Mouse (Mus musculus) liver, embryonic 12.5 days (tissue): ENCODE measurements around the gene Mfsd4b3. TPM values are rescaled to one million over a fixed set of nuclear protein-coding genes. Genes with fewer than 3 reads are reported as not detected.

Experiments used
- ATAC-seq: fragments of 200-750 bp; cut with Nextera tagmentation; 2 replicates; pipeline ENCODE4 v1.8.0; 2017; ENCODE audit warnings: moderate number of reproducible peaks, mild to moderate bottlenecking, moderate library complexity
- H3K27ac ChIP-seq: fragments of 300-500 bp; sonication (generic); 2 replicates; pipeline ENCODE4 v1.5.1; 2016; ENCODE audit warnings: mild to moderate bottlenecking
- H3K27me3 ChIP-seq: fragments of 300-500 bp; sonication (generic); replicated peaks from 2 replicates; pipeline ENCODE4 v1.6.1; 2016; ENCODE audit warnings: mild to moderate bottlenecking, moderate library complexity
- H3K36me3 ChIP-seq: fragments of 300-500 bp; sonication (generic); 2 replicates; pipeline ENCODE4 v1.6.1; 2016; ENCODE audit warnings: mild to moderate bottlenecking, moderate library complexity
- H3K4me1 ChIP-seq: fragments of 300-500 bp; sonication (generic); 2 replicates; pipeline ENCODE4 v1.6.1; 2016
- H3K4me2 ChIP-seq: fragments of 300-500 bp; sonication (generic); 2 replicates; pipeline ENCODE4 v1.6.1; 2016; ENCODE audit warnings: mild to moderate bottlenecking, moderate library complexity
- H3K4me3 ChIP-seq: fragments of 300-500 bp; sonication (generic); 2 replicates; pipeline ENCODE4 v1.5.1; 2016; ENCODE audit warnings: mild to moderate bottlenecking, moderate library complexity
- H3K9ac ChIP-seq: fragments of 300-500 bp; sonication (generic); 2 replicates; pipeline ENCODE4 v1.6.1; 2016; ENCODE audit warnings: mild to moderate bottlenecking, moderate library complexity
- H3K9me3 ChIP-seq: fragments of 300-500 bp; sonication (generic); replicated peaks from 2 replicates; pipeline ENCODE4 v1.6.1; 2016; ENCODE audit warnings: mild to moderate bottlenecking, moderate library complexity
- WGBS: fragments of 180-500 bp; shearing (Covaris S2); methylation state at CpG from one replicate; pipeline ENCODE4 v1.1.7; 2016; ENCODE audit not compliant: insufficient replicate concordance; 5-methylcytosine and 5-hydroxymethylcytosine counted together
- polyA plus RNA-seq: library from polyadenylated mRNA; unstranded; fragments of >200 nt; fragmentation: Nextera tagmentation; extraction: Ambion mirVana; gene quantifications from 2 replicates; pipeline ENCODE4 v1.2.1, GENCODE M21; 2016

Gene Mfsd4b3
- polyA plus RNA-seq, 1 experiment from 2014 or later = 1.1 TPM

- Histone ChIP-seq H3K9me3 (no peaks in the 10 kb centered on the region), H3K36me3 (no peaks in the 10 kb centered on the region), H3K4me1 (no peaks in the 10 kb centered on the region), H3K4me2 (no peak overlapping the region), H3K4me3 (no peak overlapping the region), H3K27me3 (no peaks in the 10 kb centered on the region; the same call in 1 of the 2 replicates), H3K9ac (no peak overlapping the region), H3K27ac (no peak overlapping the region)
- ATAC-seq = no peak
These were observed 47.3 kb downstream of the Mfsd4b3 start for GRCm38 (mm10) chr10:39912616-39913015.

- Histone ChIP-seq H3K27me3 (no peaks in the 10 kb centered on the region; the same call in 1 of the 2 replicates), H3K4me1 (no peaks in the 10 kb centered on the region), H3K4me2 (no peak overlapping the region), H3K27ac (no peak overlapping the region), H3K9me3 (no peaks in the 10 kb centered on the region), H3K4me3 (no peak overlapping the region), H3K36me3 (no peaks in the 10 kb centered on the region), H3K9ac (no peak overlapping the region)
- ATAC-seq = no peak
- 54% methylated on average over 13 of the region's 13 CpGs for WGBS
These were observed 51.0 kb downstream of the Mfsd4b3 start for GRCm38 (mm10) chr10:39908768-39909441.

- 68% methylated on average over 10 of the region's 10 CpGs for WGBS
- Histone ChIP-seq H3K27ac (no peak overlapping the region), H3K36me3 (no peaks in the 10 kb centered on the region), H3K27me3 (no peaks in the 10 kb centered on the region; the same call in 1 of the 2 replicates), H3K4me1 (no peaks in the 10 kb centered on the region), H3K9me3 (no peaks in the 10 kb centered on the region), H3K9ac (no peak overlapping the region), H3K4me3 (no peak overlapping the region), H3K4me2 (no peak overlapping the region)
- ATAC-seq = no peak
These were observed 52.9 kb downstream of the Mfsd4b3 start for GRCm38 (mm10) chr10:39906799-39907658.

- Histone ChIP-seq H3K4me3 (no peak overlapping the region), H3K27me3 (no peaks in the 10 kb centered on the region; the same call in 1 of the 2 replicates), H3K36me3 (no peaks in the 10 kb centered on the region), H3K9ac (no peak overlapping the region), H3K27ac (no peak overlapping the region), H3K4me1 (peaks cover 6% of the 10 kb centered on the region; the same call in 1 of the 2 replicates), H3K4me2 (no peak overlapping the region), H3K9me3 (no peaks in the 10 kb centered on the region)
- no peak for ATAC-seq
- WGBS = 55% methylated on average over 3 of the region's 3 CpGs
These were observed 55.8 kb downstream of the Mfsd4b3 start for GRCm38 (mm10) chr10:39904191-39904590.

- peaks cover 38% of the 10 kb centered on the region for H3K4me1 ChIP-seq
- H3K27ac ChIP-seq = peak within 1 kb of the TSS; percentile 80
- under 1% methylated on average over 41 of the region's 41 CpGs for WGBS
- peak within 1 kb of the TSS; percentile 71 for H3K4me3 ChIP-seq
- no peaks in the 10 kb centered on the region for H3K36me3 ChIP-seq
- no peaks in the 10 kb centered on the region for H3K9me3 ChIP-seq
- ATAC-seq = peak; percentile 93
- H3K9ac ChIP-seq = peak within 1 kb of the TSS; percentile 83
- no peaks in the 10 kb centered on the region for H3K27me3 ChIP-seq
- H3K4me2 ChIP-seq = peak within 1 kb of the TSS; percentile 90
These were observed 61.0 kb downstream of the Mfsd4b3 start, which contains the start of gene Mfsd4b4 for GRCm38 (mm10) chr10:39898874-39899371. Gene Mfsd4b4 (minus strand): TSS chr10:39899238.

Other genes with a start within 250 kb of the Mfsd4b3 start
- gene Rev3l, start 228.0 kb downstream of the Mfsd4b3 start, polyA plus RNA-seq = 4.6 and 5.2 TPM in 2 replicates
- 2.1 and 2.2 TPM in 2 replicates for gene Mfsd4b4, start 60.9 kb downstream of the Mfsd4b3 start, polyA plus RNA-seq
- not detected in 2 replicates for gene Mfsd4b2, start 33.2 kb downstream of the Mfsd4b3 start, polyA plus RNA-seq
- 0.05 and 0.13 TPM in 2 replicates for gene Mfsd4b5, start 26.5 kb upstream of the Mfsd4b3 start, polyA plus RNA-seq
- 0.19 and 0.42 TPM in 2 replicates for gene Mfsd4b1, start 65.1 kb upstream of the Mfsd4b3 start, polyA plus RNA-seq
- gene Slc16a10, start 182.1 kb upstream of the Mfsd4b3 start, polyA plus RNA-seq = 93.9 and 99.9 TPM in 2 replicates